Mouse (Mus musculus) lung, postnatal 0 days (tissue): ENCODE measurements at regions not wholly inside any gene's neighbourhood (a gene's known extent, or its start where the extent isn't known, plus 50 kb on each side); places are given as distances from the start of the nearest gene placed in this dataset.

ENCODE experiments used
- CTCF ChIP-seq: IDR thresholded peaks from 2 replicates; pipeline ENCODE4 v1.5.1; 2016; ENCODE audit warnings: antibody characterized with exemption, mild to moderate bottlenecking
- EP300 ChIP-seq: IDR thresholded peaks from 2 replicates; pipeline ENCODE4 v1.6.1; 2016; ENCODE audit warnings: antibody characterized with exemption, mild to moderate bottlenecking, control low read depth

GRCm38 (mm10) chr4:105358725-105359124, 201.6 kb downstream of the Plpp3 start:
- no peak for TF ChIP-seq EP300
- TF ChIP-seq CTCF: no peak
